Mouse (Mus musculus): Measurements from ENCODE around the gene Klf2.
A peak's percentile ranks its signal among the peaks of the same experiment; 100 is the strongest.

GRCm38 (mm10) chr8:72324036-72324706, 5.3 kb downstream of the Klf2 start:
- TF ChIP-seq CTCF (IDR thresholded peaks at IDR 0.05) (no peak), EP300 (IDR thresholded peaks at IDR 0.05) (peak; percentile 19; the same call in 1 of the 2 replicates)
